Mouse (Mus musculus) liver, adult 2 months (tissue): ENCODE measurements at regions not wholly inside any gene's neighbourhood (a gene's known extent, or its start where the extent isn't known, plus 50 kb on each side); places are given as distances from the start of the nearest gene placed in this dataset.

ENCODE experiments used
- DNase-seq: peaks from one replicate; pipeline ENCODE4 v3.0.0-alpha.2; 2011; ENCODE audit warnings: low read depth, low spot score; ENCODE audit errors: extremely low read depth
- H3K27ac ChIP-seq: fragments of 200-500 bp; replicated peaks from 2 replicates; pipeline ENCODE4 v1.5.1; 2012; ENCODE audit warnings: low read depth, mild to moderate bottlenecking, control low read depth, inconsistent platforms, low read length; ENCODE audit not compliant: insufficient read depth
- H3K27me3 ChIP-seq: fragments of 200-500 bp; 2 replicates; pipeline ENCODE4 v1.6.1; 2012; ENCODE audit warnings: mild to moderate bottlenecking, moderate library complexity, low read length, inconsistent platforms; ENCODE audit not compliant: control insufficient read depth, insufficient read depth
- H3K36me3 ChIP-seq: fragments of 200-500 bp; 2 replicates; pipeline ENCODE4 v1.6.1; 2012; ENCODE audit warnings: low read length, inconsistent platforms; ENCODE audit not compliant: control insufficient read depth, insufficient read depth
- H3K4me1 ChIP-seq: fragments of 200-500 bp; 2 replicates; pipeline ENCODE4 v1.6.1; 2011; ENCODE audit warnings: low read length; ENCODE audit not compliant: control insufficient read depth, insufficient read depth
- H3K4me3 ChIP-seq: fragments of 200-500 bp; 2 replicates; pipeline ENCODE4 v1.5.1; 2011; ENCODE audit warnings: low read depth, mild to moderate bottlenecking, control low read depth, low read length, moderate library complexity; ENCODE audit not compliant: insufficient read depth
- H3K79me2 ChIP-seq: fragments of 200-500 bp; 2 replicates; pipeline ENCODE4 v1.6.1; 2012; ENCODE audit warnings: inconsistent platforms, mild to moderate bottlenecking, low read length, moderate library complexity; ENCODE audit not compliant: control insufficient read depth, insufficient read depth
- H3K9ac ChIP-seq: fragments of 200-500 bp; 2 replicates; pipeline ENCODE4 v1.6.1; 2012; ENCODE audit warnings: low read depth, mild to moderate bottlenecking, control low read depth, inconsistent platforms, low read length
- CTCF ChIP-seq: fragments of 200-500 bp; IDR thresholded peaks from 2 replicates; pipeline ENCODE4 v1.5.1; 2011; ENCODE audit warnings: low read depth, low read length, control low read depth
- POLR2A ChIP-seq: fragments of 200-500 bp; IDR thresholded peaks from 2 replicates; pipeline ENCODE4 v1.6.1; 2011; ENCODE audit warnings: low read length, control low read depth; ENCODE audit not compliant: insufficient read depth; ENCODE audit errors: extremely low read depth
- WGBS: fragments of 180-500 bp; shearing (Covaris S2); methylation state at CpG from one replicate; pipeline ENCODE4 v1.1.7; 2018; 5-methylcytosine and 5-hydroxymethylcytosine counted together

GRCm38 (mm10) chr4:54874136-54874827 lies 70.6 kb upstream of the Zfp462 start:
- H3K4me3 ChIP-seq, result no peak overlapping the region
- WGBS, result 76% methylated on average over 13 of the region's 13 CpGs
- H3K79me2 ChIP-seq, result no peaks in the 10 kb centered on the region
- H3K36me3 ChIP-seq, result no peaks in the 10 kb centered on the region
- DNase-seq, result no peak
- no peak overlapping the region for H3K9ac ChIP-seq
- no peaks in the 10 kb centered on the region for H3K27me3 ChIP-seq
- H3K27ac ChIP-seq, result no peak overlapping the region
- no peak for TF ChIP-seq CTCF
- no peak for TF ChIP-seq POLR2A
- H3K4me1 ChIP-seq, result peaks cover 5% of the 10 kb centered on the region; the same call in 1 of the 2 replicates

GRCm38 (mm10) chr4:54875506-54875905 lies 69.3 kb upstream of the Zfp462 start:
- 84% methylated on average over 8 of the region's 8 CpGs for WGBS
- Histone ChIP-seq H3K27me3 (no peaks in the 10 kb centered on the region), H3K9ac (no peak overlapping the region), H3K4me1 (peaks cover 5% of the 10 kb centered on the region; the same call in 1 of the 2 replicates), H3K79me2 (no peaks in the 10 kb centered on the region), H3K4me3 (no peak overlapping the region), H3K27ac (no peak overlapping the region), H3K36me3 (no peaks in the 10 kb centered on the region)
- no peak for TF ChIP-seq CTCF
- no peak for TF ChIP-seq POLR2A
- peak; percentile 45 for DNase-seq

- H3K27ac ChIP-seq, result no peak overlapping the region
- TF ChIP-seq CTCF (no peak), POLR2A (no peak)
- no peak for DNase-seq
- no peaks in the 10 kb centered on the region for H3K36me3 ChIP-seq
- H3K27me3 ChIP-seq, result no peaks in the 10 kb centered on the region
- no peak overlapping the region for H3K9ac ChIP-seq
- 88% methylated on average over 2 of the region's 2 CpGs for WGBS
- H3K4me1 ChIP-seq, result peaks cover 5% of the 10 kb centered on the region; the same call in 1 of the 2 replicates
- H3K79me2 ChIP-seq, result no peaks in the 10 kb centered on the region
- H3K4me3 ChIP-seq, result no peak overlapping the region
These were observed 67.5 kb upstream of the Zfp462 start for GRCm38 (mm10) chr4:54877361-54877760.

GRCm38 (mm10) chr4:54878531-54878930 lies 66.3 kb upstream of the Zfp462 start:
- Histone ChIP-seq H3K4me1 (peaks cover 5% of the 10 kb centered on the region; the same call in 1 of the 2 replicates), H3K4me3 (no peak overlapping the region), H3K36me3 (no peaks in the 10 kb centered on the region), H3K79me2 (no peaks in the 10 kb centered on the region), H3K27ac (no peak overlapping the region), H3K9ac (no peak overlapping the region), H3K27me3 (no peaks in the 10 kb centered on the region)
- no peak for TF ChIP-seq POLR2A
- no peak for TF ChIP-seq CTCF
- WGBS, result 84% methylated on average over 3 of the region's 3 CpGs
- DNase-seq, result no peak

- TF ChIP-seq CTCF (no peak), POLR2A (no peak)
- no peak for DNase-seq
- 86% methylated on average over 5 of the region's 5 CpGs for WGBS
These were observed 51.6 kb upstream of the Zfp462 start for GRCm38 (mm10) chr4:54893288-54893687.

More at GRCm38 (mm10) chr4:54893288-54893687, 51.6 kb upstream of the Zfp462 start:
- no peaks in the 10 kb centered on the region for H3K36me3 ChIP-seq
- no peaks in the 10 kb centered on the region for H3K79me2 ChIP-seq
- H3K27me3 ChIP-seq, result no peaks in the 10 kb centered on the region
- H3K4me3 ChIP-seq, result no peak overlapping the region
- H3K9ac ChIP-seq, result no peak overlapping the region
- H3K4me1 ChIP-seq, result no peaks in the 10 kb centered on the region
- no peak overlapping the region for H3K27ac ChIP-seq
